Mouse (Mus musculus) left cerebral cortex, adult 9 months (tissue): Measurements from ENCODE around the gene 1700088E04Rik.

Experiments
- DNase-seq, 2 experiments: peaks; one replicate each; pipeline ENCODE4 v3.0.0; 2022; ENCODE audit warnings: low spot score in 2 of 2

The 1700088E04Rik gene

DNA sequence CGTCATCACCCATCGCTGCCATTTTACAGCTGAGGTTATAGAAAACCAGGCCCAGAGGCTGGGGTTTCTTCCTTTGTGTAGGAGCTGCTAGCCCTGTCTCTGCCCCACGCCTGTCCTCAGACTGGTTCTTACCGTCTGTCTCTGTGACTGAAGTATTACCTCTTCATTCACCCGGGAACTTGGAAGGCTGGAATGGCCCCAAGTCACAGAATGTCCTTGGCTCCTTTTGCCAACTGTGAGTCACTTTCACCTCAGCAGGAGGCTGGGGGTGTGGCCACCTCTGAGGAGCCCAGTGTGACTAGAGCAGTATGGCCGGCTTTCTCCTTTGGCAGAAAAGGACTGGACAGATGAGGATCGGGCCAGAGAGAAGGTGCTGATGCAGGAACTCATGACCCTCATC is 9.6 kb downstream of the 1700088E04Rik start:
- peak in 1 of 2 experiments; percentile 43 for DNase-seq

DNA sequence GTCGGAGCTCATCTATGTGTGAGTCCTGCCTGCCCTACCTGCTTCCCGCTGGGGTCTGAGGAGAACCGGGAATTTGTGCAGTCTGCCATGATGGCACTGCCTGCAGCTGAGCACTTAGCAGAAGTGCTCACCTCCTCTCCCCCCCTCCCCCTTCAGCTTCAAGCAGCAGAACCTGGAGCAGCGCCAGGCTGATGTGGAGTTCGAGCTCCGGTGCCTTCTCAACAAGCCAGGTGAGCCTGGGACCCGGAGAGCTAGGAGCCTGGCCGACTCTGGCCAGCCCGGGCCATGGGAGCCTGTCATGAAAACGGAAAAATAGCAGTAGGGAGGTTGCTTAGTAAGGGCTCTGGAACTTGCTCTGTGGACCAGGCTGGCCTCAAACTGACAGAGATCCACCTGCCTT is 10.3 kb downstream of the 1700088E04Rik start:
- DNase-seq, result no peak

DNA sequence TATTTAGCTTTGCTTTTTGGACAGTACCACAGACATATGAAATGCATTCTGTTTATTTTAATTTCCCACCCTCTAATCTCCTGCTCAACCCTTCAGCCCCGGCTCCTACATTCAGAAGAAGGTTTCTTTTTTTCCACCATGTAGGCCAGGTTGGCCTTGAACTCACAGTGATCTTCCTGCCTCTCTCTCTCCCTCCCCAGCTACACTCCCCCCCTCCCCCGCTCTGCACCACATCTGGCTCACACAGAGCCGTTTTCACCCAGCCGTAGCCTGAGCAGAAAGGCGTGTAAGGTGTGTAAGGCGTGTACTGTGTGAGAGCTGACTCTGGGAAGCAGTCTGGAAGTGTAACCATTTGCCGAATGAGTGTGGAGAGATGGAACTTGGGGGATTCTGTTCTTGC is 11.7 kb downstream of the 1700088E04Rik start:
- DNase-seq, result no peak

DNA sequence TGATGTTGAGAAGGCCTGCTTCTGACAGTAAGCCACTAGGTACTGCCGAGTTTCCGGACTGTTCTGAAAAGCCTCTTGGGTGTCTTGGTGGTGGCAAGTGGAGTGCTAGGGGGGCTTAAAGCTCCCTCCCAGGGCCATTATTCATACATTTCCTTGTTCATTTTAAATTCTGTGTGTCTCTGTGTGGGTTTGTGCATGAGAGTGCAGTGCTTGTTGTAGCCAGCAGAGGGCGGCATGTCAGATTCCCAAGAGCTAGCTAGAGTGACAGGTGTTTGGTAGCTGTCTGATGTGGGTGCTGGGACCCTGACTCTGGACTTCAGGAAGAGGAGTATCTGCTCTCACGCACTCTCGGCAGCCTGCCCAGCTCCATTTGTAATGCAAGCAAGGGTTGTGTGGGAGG is 12.8 kb downstream of the 1700088E04Rik start:
- DNase-seq, result no peak

DNA sequence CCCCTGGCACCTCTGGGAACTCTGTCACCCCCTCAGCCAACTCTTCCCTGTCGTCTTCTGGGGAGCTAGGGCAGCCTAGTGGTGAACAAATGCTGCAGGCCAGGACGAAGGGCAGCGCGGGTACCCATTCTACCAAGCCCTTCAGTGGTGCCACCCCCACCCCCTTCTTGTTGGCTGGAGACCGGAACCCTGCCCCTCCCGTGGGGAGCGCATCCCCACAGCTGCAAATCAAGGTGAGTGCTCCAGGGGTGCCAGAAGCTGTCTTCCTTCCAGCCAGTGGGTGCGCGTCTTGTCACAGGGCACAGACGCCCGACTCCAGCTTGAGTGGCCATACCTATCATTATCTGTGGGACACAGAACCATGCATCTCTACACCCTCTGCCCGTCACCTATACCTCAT is 14.0 kb downstream of the 1700088E04Rik start:
- DNase-seq, result no peak

DNA sequence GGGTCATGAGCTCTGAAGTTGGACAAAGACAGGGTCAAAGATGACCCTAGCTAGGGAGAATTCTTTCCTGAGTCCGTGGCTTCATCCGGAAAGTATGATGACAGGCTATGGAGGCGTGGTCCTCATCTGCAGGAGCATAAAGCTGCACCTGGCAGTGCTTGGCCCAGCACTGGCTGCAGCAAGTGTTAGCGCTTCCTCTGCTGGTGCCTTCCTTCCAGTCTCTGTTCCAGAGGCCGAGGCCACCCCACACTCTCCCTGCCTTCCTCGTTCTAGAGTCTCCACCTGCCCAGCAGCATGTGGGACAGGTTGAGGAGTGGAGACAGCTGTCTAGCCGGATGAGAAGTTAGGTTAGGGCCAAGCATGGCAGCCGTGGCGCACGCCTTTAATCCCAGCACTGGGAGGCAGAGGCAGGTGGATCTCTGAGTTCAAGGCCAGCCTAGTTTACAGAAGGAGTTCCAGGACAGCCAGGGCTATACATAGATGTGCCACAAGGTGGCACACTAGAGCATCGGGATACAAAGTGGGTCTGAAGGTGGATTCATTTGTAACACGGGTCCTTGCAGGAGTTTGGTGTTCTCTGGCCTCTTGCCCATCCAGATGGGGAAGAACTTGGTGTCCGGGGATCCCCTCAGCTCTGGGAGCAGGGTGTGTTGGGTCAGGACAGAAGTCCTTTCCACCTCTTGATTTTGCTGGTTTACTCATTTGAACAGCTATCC is 14.7 kb downstream of the 1700088E04Rik start:
- DNase-seq, result peak in 1 of 2 experiments; percentile 51

DNA sequence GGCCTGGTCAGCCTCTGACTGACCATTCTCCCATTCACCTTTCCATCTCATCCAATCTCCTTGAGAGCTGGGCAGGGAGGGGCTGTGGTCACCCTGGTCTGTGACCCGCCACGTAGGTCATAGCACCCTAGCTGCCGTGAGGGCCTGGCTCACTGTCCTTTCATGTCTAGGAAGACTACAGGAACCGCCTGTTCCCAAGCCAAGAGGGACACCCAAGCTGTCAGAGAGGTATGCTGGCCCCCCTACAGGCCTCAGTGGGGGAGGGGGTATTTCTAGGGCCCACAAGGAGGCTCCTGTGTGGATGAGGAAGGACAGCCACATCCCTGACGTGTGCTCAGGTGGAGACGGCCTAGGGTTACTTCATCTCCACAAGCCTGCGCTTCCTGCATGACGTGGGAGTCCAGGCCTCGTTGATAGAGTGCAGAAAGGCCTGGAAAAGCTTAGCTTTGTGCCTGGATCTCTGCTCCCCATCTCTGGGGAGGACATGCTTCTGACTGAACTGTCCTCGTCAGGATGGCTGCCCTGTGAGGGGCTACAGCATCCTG is 16.6 kb downstream of the 1700088E04Rik start:
- no peak for DNase-seq

DNA sequence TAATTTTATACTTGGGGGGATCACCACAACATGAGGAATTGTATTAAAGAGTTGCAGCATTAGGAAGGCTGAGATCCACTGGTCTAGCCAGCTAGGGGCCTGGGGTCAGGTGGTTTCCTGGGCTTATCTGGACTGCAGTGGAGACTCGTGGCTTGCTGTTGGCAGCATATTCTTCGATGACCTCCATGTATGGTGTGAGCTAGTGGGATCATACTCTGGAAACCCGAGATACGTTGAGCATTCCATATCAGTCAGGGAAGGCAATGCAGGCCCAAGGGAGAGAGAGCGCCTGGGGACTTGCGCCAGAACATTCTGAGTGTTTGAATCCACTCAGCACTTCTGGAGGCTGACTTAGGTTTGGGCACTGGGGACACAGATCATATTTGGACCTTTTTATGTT is 17.3 kb downstream of the 1700088E04Rik start:
- DNase-seq, result no peak

DNA sequence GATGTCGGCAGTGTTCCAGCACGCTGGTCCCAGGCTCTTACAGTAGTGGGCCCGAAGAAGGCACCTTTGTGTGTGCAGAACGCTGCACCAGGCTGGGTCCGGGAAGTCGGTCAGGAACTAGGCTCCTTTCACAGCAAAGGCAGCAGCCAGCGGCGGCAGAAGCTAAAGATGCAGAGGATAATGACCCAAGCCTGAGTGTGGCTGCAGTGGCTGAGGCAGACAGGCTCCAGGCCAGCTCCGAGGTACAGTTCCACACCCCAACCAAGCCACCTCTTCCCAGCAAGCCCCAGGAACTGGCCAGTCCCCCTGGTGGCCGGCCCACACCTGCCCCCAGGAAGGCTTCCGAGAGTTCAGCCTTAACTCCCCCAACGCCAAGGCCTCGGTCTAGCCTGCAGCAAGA is 18.5 kb downstream of the 1700088E04Rik start:
- DNase-seq, result no peak

DNA sequence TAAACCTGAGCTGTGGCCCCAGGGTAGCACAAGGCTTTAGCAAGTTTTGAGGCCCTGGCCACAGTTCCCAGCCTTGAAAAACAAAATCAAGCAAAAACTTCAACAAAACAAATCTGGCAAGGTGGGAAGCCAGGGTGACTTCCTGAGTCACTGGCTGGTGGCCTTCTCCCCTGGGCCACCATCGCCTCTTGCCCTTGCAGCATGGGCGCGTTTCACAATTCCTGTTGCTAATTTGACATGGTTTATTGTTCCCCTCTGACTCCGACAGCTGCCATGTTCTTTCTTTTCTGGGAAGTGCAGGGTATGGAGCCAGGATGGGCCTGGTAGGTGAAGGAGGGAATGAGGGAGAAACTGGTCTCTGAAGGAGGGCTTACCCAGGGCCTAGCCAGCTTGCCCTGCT is 18.9 kb downstream of the 1700088E04Rik start:
- DNase-seq, result no peak

DNA sequence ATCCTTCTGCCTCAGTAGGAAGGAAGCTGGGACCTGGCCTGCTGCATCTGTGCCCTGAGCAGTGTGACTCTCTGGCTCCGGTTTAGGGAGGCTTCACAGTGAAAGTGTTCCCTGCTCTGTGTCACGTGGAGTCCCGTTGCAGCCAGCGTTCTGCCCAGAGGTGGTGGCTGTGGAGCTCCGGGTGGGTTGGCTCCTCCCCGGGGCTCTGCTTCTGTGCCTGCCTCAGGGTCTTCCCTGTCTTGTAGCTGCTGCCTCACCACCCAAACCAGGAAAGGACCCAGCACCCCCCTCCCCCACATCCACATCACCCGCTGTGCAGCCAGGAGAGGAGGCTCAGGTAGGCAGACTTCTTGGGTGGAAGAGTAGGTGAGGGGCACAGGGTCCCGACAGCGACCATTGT is 21.6 kb downstream of the 1700088E04Rik start:
- no peak for DNase-seq

DNA sequence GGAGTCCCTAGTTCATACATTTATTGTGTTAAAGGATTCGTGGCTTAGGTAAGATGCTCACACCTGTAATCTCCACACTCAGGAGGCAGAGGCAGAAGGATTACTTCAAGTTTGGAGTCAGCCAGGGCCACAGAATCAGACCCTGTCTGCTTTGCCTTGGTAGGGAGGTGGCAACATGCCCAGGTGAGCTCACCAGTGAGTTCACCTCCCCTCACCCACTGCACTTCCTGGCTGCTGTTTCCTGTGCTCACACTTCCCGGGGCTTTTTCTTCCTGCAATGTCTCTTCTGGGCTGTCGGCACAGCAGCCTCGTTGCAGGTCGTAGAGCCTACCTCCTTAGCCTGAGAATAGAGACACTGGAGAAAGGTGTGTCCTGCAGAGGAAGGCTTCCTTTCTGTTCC is 25.8 kb downstream of the 1700088E04Rik start:
- DNase-seq, result no peak

DNA sequence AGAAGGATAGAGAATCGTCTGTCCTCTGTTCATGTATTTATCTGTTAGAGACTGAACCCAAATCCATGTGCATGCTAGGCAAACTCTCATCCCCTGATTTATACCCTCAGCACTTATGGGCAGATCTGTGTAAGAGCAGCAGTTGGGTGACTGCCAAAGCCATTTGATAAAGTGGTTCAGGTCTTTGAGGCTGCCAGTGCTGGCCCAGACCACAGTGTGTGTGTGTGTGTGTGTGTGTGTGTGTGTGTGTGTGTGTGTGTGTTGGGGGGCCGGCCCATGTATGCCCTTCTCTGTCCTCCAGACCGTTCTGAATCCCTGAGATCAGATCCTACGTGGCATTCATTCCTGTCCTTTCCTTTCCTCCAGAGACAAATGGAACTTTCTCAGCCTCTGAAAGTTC is 29.3 kb downstream of the 1700088E04Rik start:
- no peak for DNase-seq

DNA sequence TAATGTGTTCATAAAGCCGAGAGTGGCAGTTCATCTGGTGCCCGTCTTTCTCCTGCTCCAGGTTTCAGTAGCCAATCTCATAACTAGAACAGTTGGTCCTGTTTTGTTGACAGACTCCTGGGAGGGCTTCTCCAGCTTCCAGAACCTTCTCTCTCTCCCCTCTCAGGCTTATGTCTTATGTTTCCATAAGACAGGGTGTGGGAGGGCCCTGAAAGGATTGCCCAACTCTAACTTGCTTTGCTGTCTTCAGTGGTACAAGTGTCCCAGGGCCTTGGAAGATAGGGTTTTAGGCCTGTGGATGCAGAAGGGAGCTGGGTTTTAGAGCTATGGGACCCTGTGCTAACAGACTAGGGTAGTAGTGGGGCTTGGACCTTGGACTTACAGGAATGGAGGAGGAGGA is 30.5 kb downstream of the 1700088E04Rik start:
- no peak for DNase-seq

DNA sequence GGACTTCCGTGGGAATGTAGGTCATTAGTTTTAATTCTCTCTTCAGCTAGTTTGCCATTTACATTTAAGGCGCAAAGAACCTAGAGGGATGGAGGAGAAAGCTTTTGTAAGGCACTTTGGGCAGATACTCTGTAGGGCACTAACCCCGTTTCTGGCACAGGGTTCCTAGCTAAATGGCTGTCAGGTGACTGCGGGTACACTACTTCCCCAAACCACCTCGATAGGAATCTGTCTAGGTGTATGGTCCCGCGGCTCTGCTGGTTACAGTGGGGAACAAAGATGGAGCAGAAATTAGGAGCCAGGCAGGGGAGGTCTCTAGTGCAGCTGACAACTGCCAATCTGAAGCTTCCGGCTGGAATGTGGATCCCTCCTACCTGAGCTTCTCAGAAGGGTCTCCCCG is 31.0 kb downstream of the 1700088E04Rik start:
- DNase-seq, result no peak

DNA sequence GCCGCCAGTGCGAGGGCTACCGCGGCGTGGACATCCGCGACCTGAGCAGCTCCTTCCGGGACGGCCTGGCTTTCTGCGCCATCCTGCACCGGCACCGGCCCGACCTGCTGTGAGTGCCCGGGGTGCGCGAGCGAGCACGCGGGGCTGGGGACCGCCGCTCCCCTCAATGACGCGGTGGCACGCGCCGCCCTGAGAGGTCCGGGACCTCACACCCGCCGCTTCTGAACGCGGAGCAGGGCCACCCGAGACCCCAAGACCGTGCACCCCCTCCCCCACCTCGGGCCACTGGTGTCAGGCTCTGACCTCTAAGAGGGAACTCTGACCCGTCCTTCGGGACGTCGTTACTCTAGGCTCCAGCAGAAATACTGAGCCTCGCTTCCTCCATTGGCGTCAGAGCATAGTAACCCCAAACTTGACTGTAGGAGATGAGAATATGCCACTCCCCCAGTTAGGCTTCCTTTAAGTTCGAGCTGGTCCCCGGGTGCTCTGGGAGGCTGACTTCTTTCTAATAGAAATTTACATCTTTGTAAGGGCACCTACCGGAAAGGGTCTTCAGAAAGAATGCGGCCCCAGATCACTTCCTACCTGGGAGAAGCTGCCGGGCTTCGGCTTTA is 31.6 kb downstream of the 1700088E04Rik start:
- DNase-seq, result no peak

DNA sequence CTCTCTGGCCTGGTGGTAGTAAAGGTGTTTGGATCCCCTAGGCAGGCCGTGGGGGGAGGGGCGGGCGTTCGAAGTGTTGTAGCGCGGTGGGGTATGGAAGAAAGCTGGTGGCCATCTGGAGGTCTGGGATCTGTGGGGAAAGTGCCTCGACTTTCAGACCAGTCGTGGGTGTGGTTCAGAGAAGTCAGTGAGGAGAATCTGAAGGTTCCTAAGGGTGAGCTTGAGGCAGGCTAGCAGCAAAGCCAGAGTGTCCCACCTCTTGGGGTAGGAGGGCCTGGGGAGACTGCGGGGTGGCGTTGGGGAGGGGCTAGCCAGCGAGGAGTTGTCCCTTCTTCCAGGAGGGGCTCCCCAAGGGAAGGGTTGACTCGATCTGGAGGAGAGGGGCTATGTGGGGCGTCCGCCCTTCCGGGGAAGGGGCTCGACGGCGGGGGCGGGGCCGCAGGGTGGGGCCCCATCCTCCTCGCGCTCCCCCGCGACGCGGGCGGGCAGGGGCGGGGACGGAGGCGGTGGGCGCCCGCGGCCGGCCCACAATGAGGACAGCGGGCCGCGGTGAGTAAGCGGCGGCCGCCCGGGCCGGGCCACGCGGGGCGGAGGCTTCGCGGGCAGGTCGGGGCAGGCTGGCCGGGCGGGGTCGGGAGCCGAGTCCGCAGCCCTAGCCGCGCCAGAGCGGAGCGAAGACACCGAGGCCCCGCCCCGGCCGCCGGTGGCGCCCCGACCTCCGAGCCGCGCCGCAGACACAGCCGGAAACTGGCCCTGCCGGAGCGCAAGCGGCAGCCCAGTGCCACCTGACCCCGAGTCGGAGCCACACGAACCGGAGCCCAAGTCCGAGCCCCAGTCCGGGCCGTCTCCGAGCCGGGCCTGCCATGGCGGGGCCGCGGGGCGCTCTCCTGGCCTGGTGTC is 32.4 kb downstream of the 1700088E04Rik start, which contains the start of gene Micall1:
Gene Micall1 (plus strand): TSS at position 478 of the 900 bp plus-strand sequence.
- DNase-seq, result peak in 1 of 2 experiments; percentile 32

DNA sequence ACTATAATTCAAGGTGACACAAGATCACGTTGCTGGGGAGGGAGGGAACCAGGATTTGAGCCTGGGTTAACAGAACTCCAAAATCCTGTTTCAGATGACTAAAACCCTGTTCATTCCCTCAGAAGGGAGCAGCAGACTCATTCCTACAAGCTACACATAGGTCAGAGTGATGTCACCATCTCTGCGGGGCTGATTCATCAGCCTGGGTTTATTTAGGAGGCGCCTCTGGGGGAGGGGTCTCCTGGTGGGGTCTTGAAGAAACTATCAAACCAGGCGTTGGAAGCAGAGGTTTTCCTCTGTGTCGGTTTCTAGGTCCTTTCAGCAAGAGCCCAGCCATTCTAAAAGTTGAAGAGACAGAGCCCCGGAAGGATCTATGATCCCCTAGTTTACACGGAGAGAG is 33.1 kb downstream of the 1700088E04Rik start:
- no peak for DNase-seq

DNA sequence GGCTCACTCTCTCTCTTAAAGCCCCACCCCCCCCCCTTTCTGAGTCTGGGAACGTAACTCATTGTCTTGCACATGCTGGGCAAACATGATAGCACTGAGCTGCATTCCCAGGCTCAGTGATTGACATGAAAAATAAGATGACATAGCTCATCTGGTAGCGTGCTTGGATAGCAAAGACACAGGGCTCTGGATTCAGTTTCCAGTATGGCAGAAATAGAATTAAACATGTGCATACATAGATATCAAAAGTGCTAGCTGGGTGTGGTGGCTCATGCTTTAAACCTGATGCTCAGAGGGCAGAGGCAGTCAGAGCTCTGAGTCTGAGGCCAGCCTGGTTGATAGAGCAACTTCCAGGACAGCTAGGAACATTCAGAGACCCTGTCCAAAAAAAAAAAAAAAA is 35.2 kb downstream of the 1700088E04Rik start:
- DNase-seq, result no peak

DNA sequence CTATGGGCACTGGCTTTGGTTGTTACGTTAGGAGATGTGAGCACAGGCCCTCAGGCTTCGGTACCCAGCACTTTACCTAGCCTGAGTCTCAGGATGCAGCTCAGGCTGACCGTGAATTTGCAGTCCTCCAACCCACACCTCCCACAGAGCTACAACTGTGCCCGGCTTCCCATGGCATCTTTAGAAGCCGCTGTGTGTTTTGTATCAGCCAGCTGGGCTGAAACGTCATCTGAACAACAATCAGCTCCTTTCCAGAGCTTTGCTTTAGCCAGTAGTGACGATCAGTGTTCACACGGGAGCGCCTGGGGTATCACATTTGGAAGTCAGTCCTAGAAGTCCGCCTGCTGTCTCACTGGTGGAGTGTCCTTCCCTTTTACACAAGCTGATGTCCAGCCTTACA is 37.8 kb downstream of the 1700088E04Rik start:
- DNase-seq, result peak in 1 of 2 experiments; percentile 38

DNA sequence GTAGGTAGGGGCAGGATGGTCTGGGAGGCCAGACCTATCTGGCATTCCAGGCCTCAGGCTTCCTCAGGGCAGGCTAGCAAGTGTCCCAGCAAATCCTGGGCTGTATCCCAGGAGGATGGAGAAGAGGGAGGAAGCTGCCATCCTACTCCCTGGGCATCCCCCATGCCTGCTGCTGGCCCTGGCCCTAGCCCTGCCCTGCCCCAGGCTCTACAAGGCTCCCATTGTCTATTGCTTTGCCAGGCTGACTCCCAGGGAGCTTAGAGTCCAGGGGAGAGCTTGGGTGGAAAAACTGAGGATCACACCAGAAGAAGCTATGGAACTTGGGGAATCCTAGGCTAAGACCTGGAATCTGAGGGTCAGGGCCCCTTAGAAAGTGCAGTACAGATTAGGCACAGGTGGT is 39.5 kb downstream of the 1700088E04Rik start:
- DNase-seq, result no peak

DNA sequence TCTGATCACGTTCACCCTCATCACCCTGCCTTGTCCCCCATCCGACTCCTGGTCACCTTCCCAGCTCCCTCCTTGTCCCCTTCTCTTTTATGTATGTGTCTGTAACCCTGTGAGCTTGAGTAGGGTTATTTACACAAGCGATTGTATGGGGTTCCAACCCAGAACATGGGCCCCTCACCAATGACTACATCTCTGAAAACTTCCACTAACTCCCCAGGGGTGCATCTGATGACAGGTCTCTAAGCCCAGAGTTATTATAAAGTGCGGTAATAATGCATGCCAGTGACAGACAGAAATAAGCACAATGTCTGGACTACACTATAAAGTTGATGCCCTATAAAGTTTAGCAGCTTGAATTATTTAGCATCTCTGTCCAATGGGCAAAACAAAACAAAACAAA is 40.7 kb downstream of the 1700088E04Rik start:
- DNase-seq, result no peak
